ENCODE assay signal across 10 mouse cellular contexts in genomic region chr7:139086195-139087158, GRCm38 (mm10). TPM values are rescaled to one million over a fixed set of nuclear protein-coding genes. Genes with fewer than 3 reads are reported as not detected.
DNase-seq lines count a peak whose midpoint lies in the region; ATAC-seq and TF ChIP-seq lines count a peak whose summit lies in the region.
"Had no signal": no experiment of that assay in that cellular context is flagged by ENCODE, and none has a peak within 500 bp of the region (broad histone marks: within the 10 kb centered on the region; RNA-seq: fewer than 3 reads in every experiment).

No protein-coding gene starts in this region.

- no peak for TF ChIP-seq CTCF in heart, adult 2 months (IDR thresholded peaks at IDR 0.05)

- peak overlapping the region; percentile 49; the same call in 1 of the 2 replicates for H3K27ac ChIP-seq in heart, adult 2 months
- H3K27ac ChIP-seq in forebrain, embryonic 12.5 days: peak overlapping the region; percentile 63
- H3K27ac ChIP-seq in intestine, embryonic 15.5 days: no peak overlapping the region; the same call in 1 of the 2 replicates
- H3K27ac ChIP-seq in midbrain, embryonic 16.5 days (ENCODE audit: low read length): peak overlapping the region; percentile 86

- intact Hi-C loops in heart, adult 2 months (cut with DNase I): no loop called here
- intact Hi-C loops in heart, postnatal 25 days (cut with DNase I): no loop called here

- H3K4me3 ChIP-seq in heart, adult 2 months: peak overlapping the region; percentile 50
- H3K4me3 ChIP-seq in forebrain, embryonic 12.5 days (replicated peaks): peak overlapping the region; percentile 74
- H3K4me3 ChIP-seq in intestine, embryonic 15.5 days (replicated peaks): peak overlapping the region; percentile 58
- H3K4me3 ChIP-seq in midbrain, embryonic 16.5 days (ENCODE audit: low read depth, low read length): peak overlapping the region; percentile 57

- peak; percentile 18 to 59 for DNase-seq in heart, adult 2 months
- no peak for DNase-seq in heart, postnatal 25 days (ENCODE audit: low spot score)
- DNase-seq in adrenal gland, postnatal 10 days: peak; percentile 55
- no peak for DNase-seq in spleen, postnatal 10 days (ENCODE audit: low spot score in 2 of 2)
- DNase-seq in layer of hippocampus, adult 9-10 months (ENCODE audit: low spot score): no peak

- H3K9me3 ChIP-seq in forebrain, embryonic 12.5 days: no peaks in the 10 kb centered on the region
- H3K9me3 ChIP-seq in intestine, embryonic 15.5 days: no peaks in the 10 kb centered on the region
- H3K9me3 ChIP-seq in midbrain, embryonic 16.5 days (replicated peaks; ENCODE audit: control insufficient read depth, low read length, poor library complexity, severe bottlenecking): no peaks in the 10 kb centered on the region

- H3K36me3 ChIP-seq in heart, adult 2 months (ENCODE audit: control insufficient read depth, insufficient read depth, low read length): no peaks in the 10 kb centered on the region
- H3K36me3 ChIP-seq in forebrain, embryonic 12.5 days (replicated peaks): peaks cover 25% of the 10 kb centered on the region
- no peaks in the 10 kb centered on the region for H3K36me3 ChIP-seq in intestine, embryonic 15.5 days
- H3K36me3 ChIP-seq in midbrain, embryonic 16.5 days (ENCODE audit: control insufficient read depth, insufficient read depth, low read length): peaks cover 2% of the 10 kb centered on the region; the same call in 1 of the 2 replicates

- no peak for TF ChIP-seq POLR2A in heart, adult 2 months (IDR thresholded peaks at IDR 0.05; ENCODE audit: insufficient read depth, low read depth, low read length)

- H3K79me2 ChIP-seq in heart, adult 2 months (replicated peaks; ENCODE audit: control insufficient read depth, insufficient read depth, low read length): no peaks in the 10 kb centered on the region

- peaks cover 3% of the 10 kb centered on the region; the same call in 1 of the 2 replicates for H3K4me1 ChIP-seq in heart, adult 2 months (ENCODE audit: control insufficient read depth, insufficient read depth, low read length)
- H3K4me1 ChIP-seq in forebrain, embryonic 12.5 days: peaks cover 40% of the 10 kb centered on the region
- peaks cover 3% of the 10 kb centered on the region; the same call in 1 of the 2 replicates for H3K4me1 ChIP-seq in intestine, embryonic 15.5 days (replicated peaks)
- H3K4me1 ChIP-seq in midbrain, embryonic 16.5 days (ENCODE audit: control insufficient read depth, insufficient read depth, low read length): peaks cover 18% of the 10 kb centered on the region

- WGBS in heart, adult 2 months: 4% methylated on average over 61 of the region's 61 CpGs
- 1% methylated on average over 61 of the region's 61 CpGs for WGBS in forebrain, embryonic 12.5 days
- WGBS in intestine, embryonic 15.5 days: 2% methylated on average over 61 of the region's 61 CpGs
- under 1% methylated on average over 61 of the region's 61 CpGs for WGBS in midbrain, embryonic 16.5 days

- peak overlapping the region; percentile 68 for H3K4me2 ChIP-seq in forebrain, embryonic 12.5 days
- H3K4me2 ChIP-seq in intestine, embryonic 15.5 days (replicated peaks): peak overlapping the region; percentile 83
- peak overlapping the region; percentile 72 for H3K4me2 ChIP-seq in midbrain, embryonic 16.5 days (ENCODE audit: low read length)

- H3K9ac ChIP-seq in heart, adult 2 months (ENCODE audit: low read depth, low read length): peak overlapping the region; percentile 76
- H3K9ac ChIP-seq in forebrain, embryonic 12.5 days: peak overlapping the region; percentile 88
- H3K9ac ChIP-seq in intestine, embryonic 15.5 days: peak overlapping the region; percentile 58
- H3K9ac ChIP-seq in midbrain, embryonic 16.5 days (ENCODE audit: low read depth, low read length): peak overlapping the region; percentile 78

- no peaks in the 10 kb centered on the region for H3K27me3 ChIP-seq in heart, adult 2 months (ENCODE audit: control insufficient read depth, insufficient read depth, low read length)
- peaks cover 13% of the 10 kb centered on the region; the same call in 1 of the 2 replicates for H3K27me3 ChIP-seq in forebrain, embryonic 12.5 days
- H3K27me3 ChIP-seq in intestine, embryonic 15.5 days (replicated peaks): peaks cover 25% of the 10 kb centered on the region
- H3K27me3 ChIP-seq in midbrain, embryonic 16.5 days (ENCODE audit: control insufficient read depth, insufficient read depth, low read depth, low read length): no peaks in the 10 kb centered on the region

- ATAC-seq in forebrain, embryonic 12.5 days (ENCODE audit: low FRiP score): peak; percentile 67
- peak; percentile 70 for ATAC-seq in intestine, embryonic 15.5 days
- ATAC-seq in midbrain, embryonic 16.5 days: peak; percentile 66

- no peak for TF ChIP-seq EP300 in heart, adult 2 months (IDR thresholded peaks at IDR 0.05; ENCODE audit: insufficient read depth, low read depth, low read length)

RNA-seq across cellular contexts. Expression of gene Dpysl4, which starts 0.7 kb away (rescaled TPM):
- 1 to 10 TPM; 2.8 to 3.9 TPM for total RNA-seq in heart, adult 2 months (2021)
- 10.5 and 11.0 TPM in 2 replicates for polyA plus RNA-seq in heart, adult 2 months (2012; rRNA removed)
- total RNA-seq in heart, postnatal 25 days (2021): 1 to 10 TPM; 4.9 to 5.7 TPM
- 1 to 10 TPM; 3.3 to 6.3 TPM for total RNA-seq in adrenal gland, postnatal 10 days (2021)
- 139 and 143 TPM in 2 replicates for polyA plus RNA-seq in forebrain, embryonic 12.5 days (2016; fragmentation: Nextera tagmentation; extraction: Ambion mirVana)
- 12.7 and 15.6 TPM in 2 replicates for polyA plus RNA-seq in intestine, embryonic 15.5 days (2015; fragmentation: Nextera tagmentation; extraction: Ambion mirVana)
- polyA plus RNA-seq in midbrain, embryonic 16.5 days (2015; fragmentation: Nextera tagmentation; extraction: Ambion mirVana): 176 and 181 TPM in 2 replicates
- total RNA-seq: hematopoietic stem cell, adult 5-6 weeks; MEL had no signal

Comparison
In these comparisons a context has a peak if more than half of its experiments do, and no peak if none do; other contexts are left out.
1. DNase-seq: peak in heart, adult 2 months (2 of 2) and adrenal gland, postnatal 10 days (single experiment); none in heart, postnatal 25 days (single experiment), spleen, postnatal 10 days (0 of 2) and layer of hippocampus, adult 9-10 months (single experiment).
2. Peak in every context shown above with its lines, with median percentiles within 50 percentile points of each other: H3K4me3 ChIP-seq, H3K9ac ChIP-seq, ATAC-seq and H3K4me2 ChIP-seq.